Mouse (Mus musculus) spleen, postnatal 4 days (tissue): ENCODE measurements around the gene Crocc.

Experiments
- DNase-seq, 2 experiments: peaks; one replicate each; pipeline ENCODE4 v3.0.0; 2022; ENCODE audit warnings: low spot score in 2 of 2

Crocc gene

GRCm38 (mm10) chr4:141060426-141061301 is at the start of gene Crocc:
Gene Crocc (minus strand): TSS chr4:141060550.
- peak; percentile 100 for DNase-seq

- DNase-seq: no peak
Measured at GRCm38 (mm10) chr4:141108196-141108732, 47.9 kb upstream of the Crocc start.

GRCm38 (mm10) chr4:141106526-141107183 is 46.3 kb upstream of the Crocc start:
- no peak for DNase-seq

GRCm38 (mm10) chr4:141101855-141102254 is 41.5 kb upstream of the Crocc start:
- peak; percentile 42 to 80 for DNase-seq

GRCm38 (mm10) chr4:141101291-141101690 is 40.9 kb upstream of the Crocc start:
- DNase-seq: no peak

GRCm38 (mm10) chr4:141099956-141100355 is 39.6 kb upstream of the Crocc start:
- DNase-seq: no peak

- no peak for DNase-seq
Measured at GRCm38 (mm10) chr4:141098935-141099334, 38.6 kb upstream of the Crocc start.

- DNase-seq: no peak
Measured at GRCm38 (mm10) chr4:141096710-141097109, 36.4 kb upstream of the Crocc start.

- DNase-seq: no peak
Measured at GRCm38 (mm10) chr4:141095016-141095415, 34.7 kb upstream of the Crocc start.

- DNase-seq: no peak
Measured at GRCm38 (mm10) chr4:141088714-141089113, 28.4 kb upstream of the Crocc start.

- no peak for DNase-seq
Measured at GRCm38 (mm10) chr4:141088033-141088432, 27.7 kb upstream of the Crocc start, which contains the start of gene Spata21. Gene Spata21 (plus strand): TSS chr4:141088333.

GRCm38 (mm10) chr4:141086862-141087261 is 26.5 kb upstream of the Crocc start:
- DNase-seq: no peak

- DNase-seq: peak in 1 of 2 experiments; percentile 63
Measured at GRCm38 (mm10) chr4:141078510-141079137, 18.3 kb upstream of the Crocc start.

- peak; percentile 95 to 98 for DNase-seq
Measured at GRCm38 (mm10) chr4:141077681-141078509, 17.5 kb upstream of the Crocc start, which contains the start of gene Necap2. Gene Necap2 (minus strand): TSS chr4:141078357.

GRCm38 (mm10) chr4:141076761-141077506 is 16.6 kb upstream of the Crocc start:
- DNase-seq: peak; percentile 74 to 82

GRCm38 (mm10) chr4:141074109-141074508 is 13.8 kb upstream of the Crocc start:
- DNase-seq: peak in 1 of 2 experiments; percentile 45

GRCm38 (mm10) chr4:141073661-141074060 is 13.3 kb upstream of the Crocc start:
- DNase-seq: peak in 1 of 2 experiments; percentile 47

- no peak for DNase-seq
Measured at GRCm38 (mm10) chr4:141072502-141072901, 12.2 kb upstream of the Crocc start.

GRCm38 (mm10) chr4:141069731-141070130 is 9.4 kb upstream of the Crocc start:
- DNase-seq: peak; percentile 67 to 86

- peak; percentile 41 to 69 for DNase-seq
Measured at GRCm38 (mm10) chr4:141068655-141069054, 8.3 kb upstream of the Crocc start.
